Mouse (Mus musculus) cerebellum, adult 11 months (tissue): ENCODE data around the gene Ldhd.
A peak's percentile ranks its signal among the peaks of the same experiment; 100 is the strongest.

Experiments used
- DNase-seq: peaks from one replicate; pipeline ENCODE4 v3.0.0; 2022

Gene Ldhd

GRCm38 (mm10) chr8:111594044-111594840, 35.9 kb downstream of the Ldhd start:
- no peak for DNase-seq

GRCm38 (mm10) chr8:111592390-111592910, 37.7 kb downstream of the Ldhd start:
- no peak for DNase-seq

GRCm38 (mm10) chr8:111591176-111591575, 39.0 kb downstream of the Ldhd start:
- DNase-seq: no peak

- no peak for DNase-seq
These were observed 40.0 kb downstream of the Ldhd start for GRCm38 (mm10) chr8:111590214-111590613.

- DNase-seq: no peak
These were observed 41.8 kb downstream of the Ldhd start for GRCm38 (mm10) chr8:111588336-111588735.

- no peak for DNase-seq
These were observed 42.6 kb downstream of the Ldhd start for GRCm38 (mm10) chr8:111587545-111588094.

GRCm38 (mm10) chr8:111584946-111585345, 45.2 kb downstream of the Ldhd start:
- no peak for DNase-seq

- DNase-seq: no peak
These were observed 47.8 kb downstream of the Ldhd start for GRCm38 (mm10) chr8:111582386-111582785.

- no peak for DNase-seq
These were observed 49.9 kb downstream of the Ldhd start for GRCm38 (mm10) chr8:111580306-111580705.

GRCm38 (mm10) chr8:111579318-111579717, 50.9 kb downstream of the Ldhd start:
- DNase-seq: peak; percentile 53

GRCm38 (mm10) chr8:111577880-111578533, 52.2 kb downstream of the Ldhd start:
- no peak for DNase-seq

GRCm38 (mm10) chr8:111576501-111576900, 53.7 kb downstream of the Ldhd start:
- DNase-seq: no peak

GRCm38 (mm10) chr8:111575492-111575891, 54.7 kb downstream of the Ldhd start:
- DNase-seq: no peak

- no peak for DNase-seq
These were observed 56.2 kb downstream of the Ldhd start for GRCm38 (mm10) chr8:111574016-111574415.
